Mouse (Mus musculus) intestine, embryonic 14.5 days (tissue): Measurements from ENCODE around the gene Aff4. TPM values are rescaled to one million over a fixed set of nuclear protein-coding genes. Genes with fewer than 3 reads are reported as not detected.
"Not testable (repeated sequence)": the region's sequence is repeated elsewhere in the genome, so short reads cannot be mapped to it uniquely, and the experiment has no call there.

Experiments
- ATAC-seq: fragments of 200-750 bp; cut with Nextera tagmentation; replicated peaks from 2 replicates; pipeline ENCODE4 v1.8.0; 2017; ENCODE audit warnings: low read depth, moderate number of reproducible peaks, moderate TSS enrichment, moderate library complexity; ENCODE audit not compliant: low FRiP score, low TSS enrichment
- DNase-seq: peaks from one replicate; pipeline ENCODE4 v3.0.0-alpha.2; 2018; ENCODE audit warnings: low spot score
- H3K27ac ChIP-seq: fragments of 300-500 bp; sonication (generic); 2 replicates; pipeline ENCODE4 v1.5.1; 2014; ENCODE audit warnings: low read depth, mild to moderate bottlenecking, control low read depth
- H3K27me3 ChIP-seq: fragments of 300-500 bp; sonication (generic); replicated peaks from 2 replicates; pipeline ENCODE4 v1.6.1; 2014; ENCODE audit warnings: low read length, control low read depth; ENCODE audit not compliant: control insufficient read depth, insufficient read depth
- H3K36me3 ChIP-seq: fragments of 300-500 bp; sonication (generic); 2 replicates; pipeline ENCODE4 v1.6.1; 2014; ENCODE audit warnings: low read length, control low read depth; ENCODE audit not compliant: control insufficient read depth, insufficient read depth
- H3K4me1 ChIP-seq: fragments of 300-500 bp; sonication (generic); replicated peaks from 2 replicates; pipeline ENCODE4 v1.6.1; 2014; ENCODE audit warnings: low read length, control low read depth, mixed read lengths; ENCODE audit not compliant: control insufficient read depth, insufficient read depth
- H3K4me2 ChIP-seq: fragments of 300-500 bp; sonication (generic); 2 replicates; pipeline ENCODE4 v1.6.1; 2014; ENCODE audit warnings: low read length
- H3K4me3 ChIP-seq: fragments of 300-500 bp; sonication (generic); 2 replicates; pipeline ENCODE4 v1.5.1; 2014; ENCODE audit warnings: low read depth, low read length, control low read depth, mixed read lengths
- H3K9ac ChIP-seq: fragments of 300-500 bp; sonication (generic); 2 replicates; pipeline ENCODE4 v1.6.1; 2014; ENCODE audit warnings: mild to moderate bottlenecking, low read length
- H3K9me3 ChIP-seq: fragments of 300-500 bp; sonication (generic); 2 replicates; pipeline ENCODE4 v1.6.1; 2016; ENCODE audit warnings: low read length, control low read depth; ENCODE audit not compliant: control insufficient read depth
- WGBS: fragments of 180-500 bp; shearing (Covaris S2); extraction: QIAGEN DNeasy Blood & Tissue Kit; methylation state at CpG from one replicate; pipeline ENCODE4 v1.1.7; 2014; 5-methylcytosine and 5-hydroxymethylcytosine counted together
- polyA plus RNA-seq: library from polyadenylated mRNA; unstranded; fragments of >200 nt; fragmentation: Nextera tagmentation; extraction: Ambion mirVana; gene quantifications from 2 replicates; pipeline ENCODE4 v1.2.1, GENCODE M21; 2014

Gene Aff4
- polyA plus RNA-seq, 1 experiment from 2014 or later = 56.6 TPM

DNA sequence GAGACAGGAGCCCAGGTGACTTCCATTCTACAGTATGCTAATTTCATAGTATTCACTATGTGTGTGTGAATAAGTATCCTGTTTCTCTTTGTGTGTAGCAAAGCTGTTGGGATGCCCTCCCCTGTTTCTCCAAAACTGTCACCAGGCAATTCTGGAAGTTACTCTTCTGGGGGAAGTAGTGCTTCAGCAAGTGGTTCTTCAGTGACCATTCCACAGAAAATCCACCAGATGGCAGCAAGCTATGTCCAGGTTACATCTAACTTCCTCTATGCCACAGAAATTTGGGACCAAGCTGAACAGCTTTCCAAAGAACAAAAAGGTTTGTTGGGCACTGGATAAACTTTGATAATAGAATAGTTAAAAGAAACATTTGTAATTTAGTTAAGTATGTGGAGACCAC is 61.1 kb downstream of the Aff4 start:
- DNase-seq (no peak), ATAC-seq (no peak)
- Histone ChIP-seq H3K27me3 (no peaks in the 10 kb centered on the region), H3K9me3 (no peaks in the 10 kb centered on the region), H3K4me3 (no peak overlapping the region), H3K9ac (no peak overlapping the region), H3K36me3 (peaks cover 99% of the 10 kb centered on the region), H3K4me2 (no peak overlapping the region), H3K27ac (no peak overlapping the region), H3K4me1 (no peaks in the 10 kb centered on the region)

GRCm38 (mm10) chr11:53413871-53414270 is 63.2 kb downstream of the Aff4 start:
- H3K9me3 ChIP-seq = no peaks in the 10 kb centered on the region
- ATAC-seq (no peak), DNase-seq (no peak)
- H3K27me3 ChIP-seq = no peaks in the 10 kb centered on the region
- no peaks in the 10 kb centered on the region for H3K4me1 ChIP-seq
- no peak overlapping the region for H3K27ac ChIP-seq
- H3K4me3 ChIP-seq = no peak overlapping the region
- peaks cover 98% of the 10 kb centered on the region for H3K36me3 ChIP-seq
- H3K4me2 ChIP-seq = no peak overlapping the region
- WGBS = 97% methylated on average over 4 of the region's 4 CpGs
- no peak overlapping the region for H3K9ac ChIP-seq

GRCm38 (mm10) chr11:53418048-53418447 is 67.4 kb downstream of the Aff4 start:
- H3K27ac ChIP-seq = no peak overlapping the region
- ATAC-seq = no peak
- H3K36me3 ChIP-seq = peaks cover 78% of the 10 kb centered on the region
- no peak overlapping the region for H3K4me2 ChIP-seq
- no peak for DNase-seq
- no peaks in the 10 kb centered on the region for H3K27me3 ChIP-seq
- no peaks in the 10 kb centered on the region for H3K4me1 ChIP-seq
- no peaks in the 10 kb centered on the region for H3K9me3 ChIP-seq
- H3K4me3 ChIP-seq = no peak overlapping the region
- H3K9ac ChIP-seq = no peak overlapping the region

DNA sequence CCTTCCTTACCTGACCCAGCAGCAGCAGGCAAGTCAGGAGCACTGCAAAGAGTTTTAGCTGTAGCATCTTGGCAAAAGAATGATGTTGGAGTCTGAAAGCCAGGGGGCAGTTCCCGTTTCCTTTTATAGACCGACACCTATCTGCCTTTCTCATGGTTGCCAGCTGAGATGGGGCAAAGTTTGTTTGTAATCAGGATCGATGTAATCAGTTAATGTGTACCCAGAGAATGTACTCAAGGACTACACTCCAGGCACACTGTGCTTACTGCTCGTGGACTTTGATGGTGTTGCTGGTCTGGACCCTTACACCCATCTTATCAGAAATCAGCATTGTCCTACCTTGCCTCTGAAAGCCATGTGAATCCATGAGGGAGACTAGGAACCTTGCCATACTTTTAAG is 72.4 kb downstream of the Aff4 start, which contains the start of gene Leap2:
Leap2 (minus strand) TSS at position 135 of the 400 bp plus-strand sequence.
- H3K4me1 ChIP-seq = no peaks in the 10 kb centered on the region
- H3K27ac ChIP-seq = no peak within 1 kb of the TSS
- H3K4me2 ChIP-seq = no peak within 1 kb of the TSS
- no peaks in the 10 kb centered on the region for H3K9me3 ChIP-seq
- H3K9ac ChIP-seq = no peak within 1 kb of the TSS
- no peak for DNase-seq
- no peak for ATAC-seq
- no peak within 1 kb of the TSS for H3K4me3 ChIP-seq
- WGBS = 78% methylated on average over 4 of the region's 4 CpGs
- no peaks in the 10 kb centered on the region for H3K27me3 ChIP-seq
- H3K36me3 ChIP-seq = peaks cover 36% of the 10 kb centered on the region

- WGBS = 57% methylated on average over 2 of the region's 2 CpGs
- no peak for DNase-seq
- Histone ChIP-seq H3K4me2 (no peak overlapping the region), H3K27me3 (no peaks in the 10 kb centered on the region), H3K4me1 (peaks cover 6% of the 10 kb centered on the region), H3K27ac (no peak overlapping the region), H3K9ac (no peak overlapping the region), H3K9me3 (no peaks in the 10 kb centered on the region), H3K4me3 (no peak overlapping the region), H3K36me3 (peaks cover 38% of the 10 kb centered on the region)
- no peak for ATAC-seq
Observed at GRCm38 (mm10) chr11:53424826-53425225, 74.2 kb downstream of the Aff4 start.

DNA sequence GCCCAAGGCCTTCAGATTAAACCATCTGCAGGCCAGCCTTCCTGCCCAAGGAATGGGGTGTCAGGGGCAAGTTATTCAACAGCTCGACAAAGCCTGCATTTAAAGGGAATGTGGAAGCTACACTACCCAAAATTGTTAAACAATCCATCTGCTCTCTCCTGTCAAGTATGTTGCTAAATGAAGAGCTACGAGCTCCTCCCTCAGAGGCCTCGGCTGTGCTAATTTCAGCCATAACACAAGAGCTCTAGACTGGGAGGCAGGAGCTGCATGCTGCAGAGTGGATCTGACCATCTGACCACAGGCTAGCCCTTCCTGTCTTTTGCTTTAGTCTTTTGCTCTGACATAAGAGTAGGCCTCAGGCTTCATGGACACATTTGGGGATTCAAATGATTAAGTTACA is 74.6 kb downstream of the Aff4 start:
- Histone ChIP-seq H3K36me3 (peaks cover 33% of the 10 kb centered on the region), H3K4me2 (no peak overlapping the region), H3K4me3 (no peak overlapping the region), H3K27me3 (no peaks in the 10 kb centered on the region), H3K9ac (no peak overlapping the region), H3K9me3 (no peaks in the 10 kb centered on the region), H3K4me1 (peaks cover 9% of the 10 kb centered on the region), H3K27ac (no peak overlapping the region)
- no peak for DNase-seq
- no peak for ATAC-seq
- 32% methylated on average over 3 of the region's 3 CpGs for WGBS

- 80% methylated on average over 6 of the region's 6 CpGs for WGBS
Observed at GRCm38 (mm10) chr11:53425711-53426255, 75.2 kb downstream of the Aff4 start.

GRCm38 (mm10) chr11:53426914-53427313 is 76.3 kb downstream of the Aff4 start:
- H3K27me3 ChIP-seq, H3K4me1 ChIP-seq, H3K4me2 ChIP-seq, H3K9ac ChIP-seq, H3K4me3 ChIP-seq, H3K27ac ChIP-seq, ATAC-seq, H3K9me3 ChIP-seq, DNase-seq: not testable (repeated sequence)
- 83% methylated on average over 3 of the region's 3 CpGs for WGBS
- H3K36me3 ChIP-seq = peaks cover 20% of the 10 kb centered on the region

More at GRCm38 (mm10) chr11:53425711-53426255, 75.2 kb downstream of the Aff4 start:
- peaks cover 29% of the 10 kb centered on the region for H3K36me3 ChIP-seq
- no peak for ATAC-seq
- no peak overlapping the region for H3K4me2 ChIP-seq
- H3K27ac ChIP-seq = no peak overlapping the region
- H3K9me3 ChIP-seq = no peaks in the 10 kb centered on the region
- H3K4me3 ChIP-seq = no peak overlapping the region
- H3K27me3 ChIP-seq = no peaks in the 10 kb centered on the region
- H3K9ac ChIP-seq = no peak overlapping the region
- no peak for DNase-seq
- H3K4me1 ChIP-seq = peaks cover 9% of the 10 kb centered on the region

- Histone ChIP-seq H3K27ac (no peak overlapping the region), H3K36me3 (peaks cover 19% of the 10 kb centered on the region), H3K4me3 (no peak overlapping the region), H3K9me3 (no peaks in the 10 kb centered on the region), H3K4me1 (peaks cover 9% of the 10 kb centered on the region), H3K27me3 (no peaks in the 10 kb centered on the region), H3K9ac (no peak overlapping the region), H3K4me2 (no peak overlapping the region)
- no peak for DNase-seq
- WGBS = 92% methylated on average over 3 of the region's 3 CpGs
- ATAC-seq = no peak
Observed at GRCm38 (mm10) chr11:53427993-53428715, 77.5 kb downstream of the Aff4 start.
